Mouse (Mus musculus): ENCODE measurements around the gene Ntrk2.

The Ntrk2 gene

DNA sequence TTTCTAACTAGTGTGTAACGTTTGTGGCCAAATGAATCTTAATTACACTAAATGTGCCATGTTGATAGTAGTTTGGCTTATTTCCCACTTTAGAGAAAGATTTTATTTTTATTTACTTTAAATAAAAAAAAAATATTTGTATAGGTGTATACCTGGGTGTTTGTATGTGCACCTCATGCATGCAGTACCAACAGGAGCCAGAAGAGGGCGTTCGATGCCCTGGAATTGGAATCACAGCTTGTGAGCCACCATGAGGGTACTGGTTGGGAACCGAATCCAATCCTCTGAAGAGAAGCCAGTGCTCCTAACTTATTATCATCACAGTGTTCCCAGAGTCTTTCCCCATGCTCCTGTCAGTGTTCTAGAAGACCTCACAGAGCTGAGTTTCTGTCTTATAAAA, 42.2 kb downstream of the Ntrk2 start:
- no peak for DNase-seq

DNA sequence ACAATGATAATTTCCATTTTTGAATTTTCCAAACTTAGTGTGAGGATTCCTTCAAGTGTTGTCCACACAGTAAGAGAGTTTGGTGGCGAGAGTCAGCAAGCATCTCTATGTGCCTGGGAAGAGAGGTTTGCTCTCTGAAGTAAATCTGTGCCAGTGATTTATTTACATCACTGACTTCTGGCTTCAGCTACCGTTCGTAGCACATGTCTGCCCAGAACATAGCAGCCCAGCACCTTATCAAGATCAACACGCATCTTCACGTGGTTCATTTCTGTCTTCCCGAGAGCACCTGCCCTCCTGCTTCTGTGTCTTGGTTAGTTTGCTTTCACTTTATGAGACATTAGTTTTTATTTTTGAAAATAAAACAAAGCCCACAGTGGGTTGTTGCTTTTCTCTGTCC, 47.3 kb downstream of the Ntrk2 start:
- no peak for DNase-seq

DNA sequence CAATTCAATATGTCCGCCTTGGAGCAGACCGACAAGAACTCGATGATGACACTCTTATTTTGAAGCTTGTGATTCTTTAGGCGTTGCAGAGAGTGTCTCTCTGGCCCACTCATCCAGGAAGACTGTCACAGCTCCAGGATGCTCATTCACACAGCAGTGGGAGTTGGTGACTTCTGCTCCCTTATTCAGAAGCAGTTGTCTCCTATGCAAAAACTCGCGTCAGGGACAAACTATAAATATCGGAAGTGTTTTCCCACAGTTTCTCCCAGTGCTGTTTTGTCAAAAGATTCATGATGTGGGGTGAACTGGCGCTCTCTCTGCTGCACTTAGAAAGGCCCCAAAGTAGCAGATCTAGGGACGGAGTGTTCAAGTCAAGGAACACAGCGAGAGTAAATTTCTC, 59.9 kb downstream of the Ntrk2 start:
- DNase-seq: no peak

DNA sequence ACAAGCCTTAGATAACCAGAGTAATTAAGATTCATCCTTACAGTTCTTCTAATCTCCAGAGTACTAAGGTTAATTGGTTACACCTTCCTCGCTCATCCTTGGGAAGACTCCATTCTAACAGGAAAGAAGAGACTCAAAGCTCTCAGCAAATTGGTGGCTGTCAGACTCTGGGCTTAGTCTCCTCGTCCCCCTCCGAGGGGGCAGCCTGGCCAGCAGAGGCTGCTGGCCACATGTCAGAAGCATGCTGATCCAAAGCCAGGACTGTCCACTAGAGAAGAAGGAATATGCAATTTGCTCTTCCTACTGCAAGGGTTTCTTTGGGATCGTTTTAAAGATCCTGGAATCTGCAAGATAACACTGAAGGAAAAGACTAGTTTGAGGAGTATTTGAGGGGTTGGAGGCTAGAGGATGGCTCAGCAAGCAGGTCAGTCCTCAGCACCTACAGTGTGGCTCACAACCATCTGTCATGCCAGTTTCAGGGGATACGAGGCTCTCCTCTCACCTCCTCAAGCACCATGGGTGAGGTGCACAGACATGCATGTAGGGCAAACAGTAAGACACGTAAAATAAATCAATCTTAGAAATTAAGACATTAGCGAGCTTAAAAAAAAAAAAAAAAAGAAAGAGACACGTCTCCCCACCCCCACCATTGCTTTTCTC, 60.5 kb downstream of the Ntrk2 start:
- DNase-seq: no peak

DNA sequence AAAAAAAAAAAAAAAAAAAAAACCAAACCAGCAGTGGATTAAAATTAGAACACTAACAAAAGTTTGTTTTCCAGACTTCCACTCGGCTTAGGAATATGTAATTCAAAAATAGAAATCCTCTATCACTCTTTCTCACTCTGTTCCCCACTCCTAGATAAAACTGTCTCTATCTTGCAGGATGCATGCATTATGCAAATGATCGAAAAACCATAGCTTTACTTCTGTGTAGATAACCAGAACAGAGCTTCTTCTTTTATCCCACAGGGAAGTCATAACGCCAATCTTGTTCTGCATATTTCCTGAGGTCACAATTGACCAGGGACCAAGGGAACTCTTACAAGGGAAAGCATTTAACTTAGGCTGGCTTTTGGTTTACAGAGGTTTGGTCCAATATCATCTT, 76.1 kb downstream of the Ntrk2 start:
- DNase-seq: no peak

DNA sequence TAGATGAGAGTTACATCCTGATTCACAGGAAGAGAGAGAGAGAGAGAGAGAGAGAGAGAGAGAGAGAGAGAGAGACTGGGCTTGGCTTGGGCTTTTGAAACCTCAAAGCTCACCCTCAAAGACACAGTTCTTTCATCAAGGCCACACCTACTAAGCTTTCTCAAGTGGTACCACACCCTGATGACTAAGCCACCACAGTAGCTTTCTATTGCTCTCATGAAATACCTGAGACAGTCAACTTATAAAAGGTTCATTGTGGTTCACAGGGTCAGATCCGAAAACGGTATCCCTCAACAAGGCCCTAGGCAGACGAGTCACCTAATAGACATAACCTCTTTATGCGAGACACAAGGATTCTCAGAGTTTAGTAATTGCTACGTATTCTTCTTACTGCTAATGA, 76.5 kb downstream of the Ntrk2 start:
- no peak for DNase-seq

DNA sequence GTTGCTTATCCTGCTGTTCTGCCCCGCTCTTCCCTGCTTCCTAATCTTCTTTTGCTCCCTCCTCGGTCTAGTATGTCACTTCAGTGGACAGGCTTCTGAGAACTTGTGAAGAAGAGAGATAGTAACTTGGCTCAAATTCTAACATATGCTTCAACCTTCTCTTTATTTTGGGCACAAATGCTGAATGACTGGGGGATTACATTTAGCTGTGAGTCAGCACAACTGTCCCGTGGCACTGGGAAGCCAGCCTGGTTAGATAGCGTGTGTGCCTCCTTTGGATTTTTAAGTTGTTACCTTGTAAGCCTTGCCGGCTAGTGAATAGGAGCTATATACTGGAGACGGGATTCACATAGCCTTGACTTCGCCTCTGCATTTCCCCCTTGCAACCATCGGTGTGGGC, 79.7 kb downstream of the Ntrk2 start:
- no peak for DNase-seq

DNA sequence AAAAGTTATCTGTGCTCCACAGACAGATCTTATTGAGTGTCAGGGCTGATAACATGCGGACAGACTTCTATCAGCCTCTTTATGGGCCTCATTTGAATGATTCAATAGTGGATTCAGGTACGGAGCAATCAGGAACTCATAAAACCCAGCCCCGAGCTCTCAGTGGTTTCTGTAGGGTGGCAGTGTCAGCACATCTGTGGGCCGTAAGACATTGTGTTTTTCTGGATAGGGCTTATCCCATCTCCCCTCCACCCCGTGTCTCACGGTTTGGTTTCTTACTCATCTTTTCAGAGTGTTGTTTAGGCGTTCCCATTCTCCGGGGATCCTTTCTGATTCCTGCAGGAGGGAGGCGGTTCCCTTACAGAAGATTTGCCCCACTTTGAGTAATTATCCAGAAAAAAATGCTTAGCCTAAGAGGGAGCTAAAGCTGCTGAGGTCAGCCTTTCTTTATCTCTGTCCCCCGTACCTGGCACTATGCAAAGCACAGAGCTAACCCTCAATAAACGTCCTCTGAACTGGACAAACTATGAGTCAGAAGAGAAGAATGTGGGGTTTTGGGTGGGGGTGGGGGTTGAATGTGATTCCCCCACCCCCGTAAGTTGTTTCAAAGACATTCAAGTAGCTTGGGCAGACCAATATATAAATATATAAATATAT, 90.0 kb downstream of the Ntrk2 start:
- DNase-seq: no peak

DNA sequence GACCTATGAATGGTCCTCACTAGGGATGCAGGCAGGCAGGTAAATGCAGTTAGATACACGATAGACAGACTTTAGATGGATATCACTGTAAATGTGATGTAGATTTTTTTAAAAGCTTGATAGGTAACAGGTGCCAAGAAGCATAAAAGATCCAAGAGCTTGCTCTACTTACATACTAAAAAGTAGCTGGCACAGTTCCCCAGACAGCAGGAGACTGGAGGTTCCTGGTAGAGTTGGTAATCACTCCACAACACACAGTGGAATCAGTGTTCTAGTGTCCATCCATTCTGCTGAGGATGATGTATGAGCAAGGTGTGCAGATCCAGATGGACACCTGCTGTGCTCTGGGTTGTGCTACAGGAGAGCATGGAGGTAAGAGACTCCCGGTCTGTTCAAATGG, 93.0 kb downstream of the Ntrk2 start:
- DNase-seq: no peak

DNA sequence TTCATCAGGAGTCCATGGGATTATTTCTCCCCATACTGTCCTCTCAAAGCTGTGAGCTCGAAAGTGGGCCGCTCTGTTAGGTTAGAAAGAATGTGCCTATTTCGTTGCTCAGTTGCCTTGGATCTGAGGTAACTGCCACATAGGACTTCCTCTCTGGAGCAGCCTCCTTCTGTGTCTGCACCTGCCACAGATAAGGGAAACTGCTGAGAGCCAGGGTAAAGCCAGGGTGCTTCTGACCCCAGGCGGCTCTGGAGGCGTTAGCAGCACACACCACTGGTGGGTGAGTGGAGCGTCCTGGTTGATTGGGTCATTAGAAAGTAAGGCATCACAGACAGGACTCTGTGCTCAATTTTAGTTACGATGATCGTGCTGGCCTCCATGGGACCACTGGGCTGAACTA, 95.9 kb downstream of the Ntrk2 start:
- DNase-seq: no peak

DNA sequence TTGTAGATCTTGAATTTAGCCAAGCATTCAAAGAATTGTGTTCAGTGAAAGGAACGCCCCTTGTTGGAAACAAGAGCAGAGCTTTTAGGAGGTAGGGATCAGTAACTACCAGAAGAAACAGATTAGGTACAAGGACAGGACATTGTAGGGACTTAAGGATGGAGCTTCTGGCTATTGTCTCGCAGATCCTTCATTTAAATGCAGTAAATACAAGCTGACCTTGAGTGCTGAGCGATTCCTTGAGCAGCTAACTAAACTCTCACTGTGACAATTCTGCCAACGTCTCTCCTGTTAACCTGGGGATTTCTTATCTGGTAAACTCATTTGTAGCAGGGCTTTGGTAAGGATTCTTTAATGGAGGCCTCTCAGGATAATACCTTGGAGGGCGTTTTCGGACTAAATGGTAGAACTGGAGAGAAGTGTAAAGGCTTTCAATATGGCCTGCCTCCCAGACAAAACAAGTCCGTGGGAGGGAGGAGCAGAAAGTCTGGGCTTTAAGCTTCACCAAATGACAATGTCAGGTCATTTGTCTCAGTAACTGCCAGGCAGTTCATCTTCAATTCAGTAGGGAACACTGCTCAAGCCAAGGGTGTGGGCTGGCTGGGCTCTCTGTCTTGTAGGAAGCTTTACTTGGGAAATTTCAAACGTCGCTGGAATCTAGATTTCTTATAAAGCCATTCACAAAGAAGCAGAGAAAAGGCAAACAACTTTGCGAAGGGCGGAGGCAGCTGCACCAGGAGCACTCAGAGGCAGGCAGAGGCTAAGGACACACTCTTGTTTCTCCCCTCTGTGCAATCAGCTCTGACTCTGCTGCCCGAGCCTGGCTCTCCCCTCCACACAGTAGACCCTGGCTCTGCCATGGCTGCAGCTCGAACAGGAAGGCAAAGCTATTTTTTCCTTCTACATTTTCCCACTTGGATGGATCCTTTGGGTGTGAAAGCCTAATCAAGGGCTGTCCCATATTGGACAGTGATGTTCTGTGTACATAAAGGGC, 98.7 kb downstream of the Ntrk2 start:
- DNase-seq: no peak

DNA sequence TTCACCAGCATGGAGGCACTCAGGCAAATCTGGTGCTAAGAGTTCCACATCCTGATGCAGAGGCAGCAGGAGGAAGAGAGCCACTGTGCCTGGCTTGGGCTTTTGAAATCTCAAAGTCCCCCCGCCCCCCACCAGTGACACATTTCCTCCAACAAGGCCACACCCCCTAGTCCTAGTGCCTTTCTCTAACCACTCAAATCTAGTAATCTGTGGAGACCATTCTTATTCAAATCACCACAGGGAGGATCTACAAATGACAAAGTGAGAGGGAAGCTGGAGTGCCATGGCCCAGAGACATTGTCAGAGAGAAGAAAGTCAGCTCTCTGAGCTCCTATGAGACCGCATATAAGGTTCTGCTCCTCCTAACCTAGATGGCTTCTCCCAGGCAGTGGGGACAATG, 105.6 kb downstream of the Ntrk2 start:
- no peak for DNase-seq

DNA sequence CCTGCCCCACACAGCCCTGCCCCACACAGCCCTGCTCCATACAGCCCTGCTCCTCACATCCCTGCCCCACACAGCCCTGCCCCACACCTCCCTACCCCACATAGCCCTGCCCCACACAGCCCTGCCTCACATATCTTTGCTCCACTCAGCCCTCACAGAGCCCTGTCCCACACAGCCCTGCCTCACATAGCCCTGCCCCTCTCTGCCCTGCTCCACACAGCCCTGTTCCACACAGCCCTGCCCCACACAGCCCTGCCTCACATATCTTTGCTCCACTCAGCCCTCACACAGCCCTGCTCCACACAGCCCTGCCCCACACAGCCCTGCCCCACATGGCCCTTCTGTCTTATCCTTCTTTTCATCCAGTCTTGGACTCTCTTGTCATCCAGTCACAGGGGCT, 106.2 kb downstream of the Ntrk2 start:
- no peak for DNase-seq

DNA sequence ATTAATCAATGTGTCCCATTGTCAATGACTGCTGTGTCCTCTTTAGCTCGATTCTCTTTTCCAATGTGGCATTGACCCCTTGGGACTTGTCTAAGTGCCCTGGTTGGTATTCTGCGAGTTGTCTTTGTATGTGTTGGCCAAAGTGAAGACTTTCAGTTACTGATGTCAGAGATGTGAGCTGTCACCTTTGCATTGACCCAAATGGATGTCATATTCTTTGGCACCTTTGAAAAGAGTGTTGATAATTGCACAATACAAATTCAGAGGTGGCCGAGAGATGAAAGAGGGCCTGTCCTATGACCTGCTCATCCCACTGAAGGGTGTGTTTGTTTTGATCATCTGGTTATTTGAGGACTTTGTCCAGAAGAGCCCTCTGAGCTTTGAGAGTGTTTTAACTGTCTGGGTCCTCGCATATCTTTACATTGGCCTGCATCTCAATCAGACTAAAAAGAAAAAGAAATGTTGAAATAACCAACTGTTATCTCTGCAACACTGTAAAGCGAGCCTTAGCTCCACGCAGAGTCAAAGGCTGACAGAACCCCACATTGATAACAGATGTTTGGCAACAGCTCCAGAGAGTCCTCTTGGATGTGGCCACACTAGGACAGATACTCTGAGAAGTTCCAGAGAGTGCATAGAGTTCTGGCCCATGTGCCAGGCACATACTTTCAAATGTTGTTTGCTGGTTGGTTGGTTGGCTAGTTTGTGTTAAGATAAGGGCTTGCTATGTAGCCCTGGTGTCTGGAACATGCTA, 107.9 kb downstream of the Ntrk2 start:
- no peak for DNase-seq

DNA sequence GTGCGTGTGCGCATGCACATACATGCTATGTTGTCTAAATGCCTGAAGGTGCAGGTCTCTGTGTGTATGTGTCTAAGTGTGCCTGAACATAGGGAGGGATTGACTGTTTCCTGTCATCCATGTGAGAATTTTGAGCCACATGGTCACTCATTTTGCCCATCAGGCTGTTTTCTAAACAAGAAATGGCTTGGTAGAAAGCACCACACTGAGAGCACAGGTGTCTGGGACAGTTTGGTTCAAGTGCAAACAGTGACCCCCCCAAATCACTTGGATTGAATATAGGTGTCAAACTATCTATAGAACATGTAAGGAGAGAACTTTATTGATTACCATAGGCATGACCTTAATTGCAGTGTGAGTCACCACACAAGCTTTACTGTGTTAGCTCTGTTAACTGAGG, 110.0 kb downstream of the Ntrk2 start:
- no peak for DNase-seq

DNA sequence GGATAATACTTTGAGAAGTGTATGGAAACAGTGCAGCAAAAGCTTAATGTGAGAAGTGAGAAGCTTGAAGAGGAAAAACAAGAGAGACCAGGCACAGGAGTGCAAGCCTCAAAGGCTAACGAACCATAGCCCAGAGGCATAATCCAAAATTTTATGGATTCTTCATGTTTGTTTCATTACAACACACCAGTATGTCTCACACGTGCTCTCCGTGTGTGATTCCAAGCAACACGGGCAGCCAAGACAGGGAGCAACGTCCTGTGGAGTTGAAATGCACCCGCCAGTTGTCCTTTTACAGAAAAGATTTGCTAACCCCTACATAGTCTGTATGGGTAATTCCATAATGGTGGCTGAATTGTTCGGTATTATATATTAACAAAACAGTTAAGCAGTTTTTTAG, 113.9 kb downstream of the Ntrk2 start:
- DNase-seq: no peak

DNA sequence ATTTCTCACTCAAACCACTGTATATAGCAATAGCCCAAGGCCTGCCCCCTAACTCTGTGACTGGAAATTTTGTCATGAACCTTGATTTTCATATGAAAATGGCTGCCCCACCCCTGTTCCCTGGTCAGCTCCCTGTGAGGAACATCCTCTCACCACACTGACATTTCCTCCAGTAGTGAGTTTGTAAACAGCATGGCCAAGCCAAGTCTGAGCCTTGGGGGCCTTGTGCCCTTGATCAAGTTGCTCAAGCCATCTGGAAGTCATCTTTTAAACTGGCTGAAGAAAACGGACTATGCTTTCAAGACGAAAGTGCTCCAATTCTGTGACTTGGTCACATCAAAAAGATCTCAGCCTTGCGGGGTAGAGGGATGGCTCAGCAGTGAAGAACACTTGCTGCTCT, 114.9 kb downstream of the Ntrk2 start:
- no peak for DNase-seq

DNA sequence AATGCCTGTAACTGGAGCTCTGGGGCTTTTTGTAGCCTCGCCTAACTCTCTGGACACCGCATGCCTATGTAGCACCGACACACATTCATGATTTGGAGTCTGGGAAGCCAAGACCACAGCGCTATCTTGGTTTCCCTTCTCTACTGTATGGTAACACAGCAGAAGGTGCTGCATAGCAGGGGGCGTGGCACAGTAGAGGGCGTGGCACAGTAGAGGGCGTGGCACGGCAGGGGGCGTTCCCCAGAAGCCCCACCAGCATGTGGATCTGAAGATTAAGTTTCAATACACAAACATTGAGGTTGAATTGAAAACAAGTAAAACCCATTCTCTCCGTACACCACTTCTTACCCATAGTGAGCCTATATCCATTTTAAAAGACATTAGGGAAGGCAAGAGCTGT, 115.3 kb downstream of the Ntrk2 start:
- no peak for DNase-seq

DNA sequence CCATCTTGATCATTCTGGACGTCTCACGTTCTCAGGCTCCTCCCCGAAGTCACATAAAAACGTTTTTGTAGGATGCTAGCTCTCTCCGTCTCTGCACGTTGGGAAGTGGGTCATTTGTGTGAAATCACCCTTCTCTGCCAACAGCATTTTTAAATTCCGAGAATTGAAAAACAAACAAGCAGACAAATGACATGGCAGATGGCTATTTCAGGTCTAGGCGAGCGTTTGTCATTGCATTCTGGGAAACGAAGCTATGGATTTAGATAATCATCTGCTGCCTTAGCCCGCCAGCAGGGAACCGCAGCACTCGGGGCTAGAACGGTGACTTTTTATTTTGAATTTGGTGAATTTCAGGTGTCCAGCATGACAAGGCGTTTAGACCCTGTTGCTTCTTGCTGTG, 115.8 kb downstream of the Ntrk2 start:
- no peak for DNase-seq

DNA sequence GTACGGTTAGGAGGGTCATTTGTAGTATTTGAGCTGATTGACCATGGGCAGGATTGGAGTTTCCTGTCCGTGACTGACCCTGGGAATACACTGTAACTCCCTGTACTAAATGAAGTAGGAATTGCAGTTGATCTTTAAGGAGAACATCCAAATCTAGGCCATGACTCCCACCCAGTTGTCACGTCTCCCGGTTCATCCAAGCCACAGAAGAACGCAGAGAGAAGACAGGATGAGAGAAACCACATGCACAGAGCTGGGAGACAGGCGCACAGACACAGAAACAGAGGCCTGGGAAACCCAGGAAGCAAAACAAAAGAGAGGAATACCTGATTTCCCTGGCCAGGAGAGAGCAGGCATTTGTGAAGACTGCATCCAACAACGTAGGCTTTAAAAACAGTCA, 117.1 kb downstream of the Ntrk2 start:
- no peak for DNase-seq

DNA sequence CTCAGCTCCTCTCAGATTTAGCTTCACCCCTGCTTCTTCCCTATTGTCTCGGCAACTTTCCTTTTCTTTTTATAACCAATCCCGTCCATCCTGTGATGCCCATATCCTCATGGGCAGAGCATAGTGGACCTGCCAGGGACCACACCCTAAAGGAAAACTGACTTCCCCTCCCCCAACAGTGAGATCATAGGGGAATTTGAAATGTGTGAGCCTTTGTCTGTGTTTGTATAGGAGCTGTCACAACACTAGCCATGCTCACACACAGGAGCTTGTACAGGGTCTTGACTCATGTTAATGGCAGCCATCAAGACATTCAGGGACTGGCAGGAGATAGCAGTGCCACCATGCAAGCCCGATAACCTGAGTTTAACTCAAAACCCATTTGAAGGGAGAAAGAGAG, 118.1 kb downstream of the Ntrk2 start:
- no peak for DNase-seq

DNA sequence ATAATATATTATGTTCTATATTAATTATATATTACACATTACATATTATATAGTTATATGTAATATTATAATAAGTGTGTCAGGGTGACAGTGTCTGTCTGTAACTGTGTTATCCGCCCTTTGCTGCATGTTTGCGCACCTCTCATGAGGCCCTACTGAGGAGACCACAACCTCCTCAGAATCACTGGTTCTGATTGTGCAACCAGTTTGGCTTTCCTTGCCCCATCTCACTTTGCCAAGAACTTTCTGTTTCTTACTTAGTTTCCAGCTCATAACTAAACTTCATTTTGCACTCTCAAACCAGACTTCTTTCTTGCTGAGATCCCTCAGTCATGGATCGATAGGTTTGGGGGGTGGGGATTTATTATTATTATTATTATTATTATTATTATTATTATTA, 120.8 kb downstream of the Ntrk2 start:
- DNase-seq: no peak

DNA sequence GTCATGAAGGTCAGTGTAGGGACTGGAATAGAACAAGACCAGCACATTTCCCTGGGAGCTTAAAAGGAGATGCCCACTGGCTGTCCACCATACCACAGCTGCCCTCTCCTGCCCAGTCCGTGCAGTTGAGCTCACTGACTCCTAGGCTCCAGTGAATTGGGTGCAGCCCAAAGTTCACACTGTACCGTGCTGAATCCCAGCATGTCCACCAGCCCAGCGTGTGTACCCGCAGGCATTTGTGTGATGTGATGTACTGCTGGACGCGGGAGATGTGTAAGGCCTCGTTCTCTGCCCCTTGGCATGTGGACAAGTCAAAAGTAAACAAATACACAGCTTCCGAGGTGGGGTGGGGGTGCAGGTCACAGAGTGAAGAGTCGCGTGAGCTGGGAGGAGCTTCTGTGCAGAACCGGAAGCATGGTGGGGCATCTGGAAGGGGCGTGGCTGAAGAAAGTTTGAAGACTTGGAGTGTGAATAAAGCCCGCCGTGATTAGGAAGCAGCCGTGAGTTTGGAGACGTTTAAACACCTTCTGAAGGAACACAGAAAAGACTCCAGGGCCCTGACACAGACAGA, 121.4 kb downstream of the Ntrk2 start:
- no peak for DNase-seq
